Mouse (Mus musculus) layer of hippocampus, adult 8-10 months (tissue): ENCODE data around the gene Vwa5b2. TPM values are rescaled to one million over a fixed set of nuclear protein-coding genes. Genes with fewer than 3 reads are reported as not detected.

Experiments used
- microRNA-seq, 2 experiments: library from miRNA; unstranded; fragments of <30 nt; microRNA quantifications; one replicate each; pipeline ENCODE4 v1.2.0; 2022
- total RNA-seq, 4 experiments: library from RNA; stranded (reverse); gene quantifications; 2 replicates each; pipeline ENCODE4 v1.2.4; 2022

Vwa5b2 gene
- total RNA-seq, 4 experiments from 2014 or later, result 35.1 to 40.2 (median 37.2) TPM

Small RNA genes within 50 kb of the gene (microRNA-seq; reads per million reads assigned to microRNA genes)
- gene Mir1224, result 332 to 352 reads per million in 2 experiments

Other genes with a start within 250 kb of the Vwa5b2 start
- gene Abcc5, start 163.1 kb upstream of the Vwa5b2 start, total RNA-seq, result 100 to 1,000 TPM; 202 to 301 (median 225) TPM
- gene Eif2b5, start 90.7 kb upstream of the Vwa5b2 start, total RNA-seq, result 10 to 100 TPM; 48.2 to 57.6 (median 55.7) TPM
- 10 to 100 TPM; 50.2 to 61.7 (median 53.6) TPM for gene Dvl3, start 72.5 kb upstream of the Vwa5b2 start, total RNA-seq
- 100 to 1,000 TPM; 669 to 728 (median 710) TPM for gene Ap2m1, start 54.0 kb upstream of the Vwa5b2 start, total RNA-seq
- 100 to 1,000 TPM in 2 of 4 experiments, 10 to 100 TPM in 2; 90.6 to 109 (median 98.4) TPM for gene Abcf3, start 40.9 kb upstream of the Vwa5b2 start, total RNA-seq
- 1 to 10 TPM; 2.1 to 3.3 (median 2.8) TPM for gene Eef1akmt4, start 22.1 kb downstream of the Vwa5b2 start, total RNA-seq
- not detected for gene Gm49333, start 22.1 kb downstream of the Vwa5b2 start, total RNA-seq
- gene Alg3, start 22.3 kb downstream of the Vwa5b2 start, total RNA-seq, result 10 to 100 TPM; 10.9 to 15.6 (median 11.9) TPM
- gene Camk2n2, start 31.8 kb downstream of the Vwa5b2 start, total RNA-seq, result 10 to 100 TPM; 84.3 to 94.8 (median 91.1) TPM
- 10 to 100 TPM; 31.2 to 43.5 (median 34.1) TPM for gene Ece2, start 40.4 kb downstream of the Vwa5b2 start, total RNA-seq
- gene Psmd2, start 62.2 kb downstream of the Vwa5b2 start, total RNA-seq, result 100 to 1,000 TPM; 222 to 231 (median 228) TPM
- gene Eif4g1, start 78.8 kb downstream of the Vwa5b2 start, total RNA-seq, result 100 to 1,000 TPM; 273 to 282 (median 281) TPM
- 100 to 1,000 TPM; 395 to 431 (median 412) TPM for gene Fam131a, start 103.8 kb downstream of the Vwa5b2 start, total RNA-seq
- 10 to 100 TPM; 18.6 to 29.3 (median 22.7) TPM for gene Polr2h, start 128.2 kb downstream of the Vwa5b2 start, total RNA-seq
- 100 to 1,000 TPM in 1 of 4 experiments, 10 to 100 TPM in 3; 83.1 to 103 (median 87.5) TPM for gene Clcn2, start 128.3 kb downstream of the Vwa5b2 start, total RNA-seq
- 100 to 1,000 TPM in 2 of 4 experiments, 10 to 100 TPM in 2; 77.0 to 106 (median 95.3) TPM for gene Chrd, start 143.7 kb downstream of the Vwa5b2 start, total RNA-seq
- gene Thpo, start 145.0 kb downstream of the Vwa5b2 start, total RNA-seq, result 10 to 100 TPM in 3 of 4 experiments, 1 to 10 TPM in 1; 9.9 to 15.1 (median 13.2) TPM